Comparison of ENCODE assay signal across 23 mouse cellular contexts in genomic region chr6:113827309-113827708, GRCm38 (mm10).
DNase-seq lines count a peak whose midpoint lies in the region; ATAC-seq and TF ChIP-seq lines count a peak whose summit lies in the region.
"Had no signal": no experiment of that assay in that cellular context is flagged by ENCODE, and none has a peak within 500 bp of the region (broad histone marks: within the 10 kb centered on the region; RNA-seq: fewer than 3 reads in every experiment).

No protein-coding gene starts in this region.

- TF ChIP-seq POLR2A in olfactory bulb, adult 2 months (IDR thresholded peaks at IDR 0.05; ENCODE audit: insufficient read depth, low read depth, low read length): no peak

- H3K27ac ChIP-seq in hindbrain, embryonic 16.5 days (ENCODE audit: low read depth, low read length): 0 out of 2 replicates have a peak overlapping the region, but pooled peaks have one; percentile 13
- H3K27ac ChIP-seq in hindbrain, embryonic 12.5 days: no peak overlapping the region
- H3K27ac ChIP-seq in olfactory bulb, adult 2 months (ENCODE audit: insufficient read depth, low read depth, low read length): peak overlapping the region; percentile 41
- H3K27ac ChIP-seq: embryonic facial prominence, embryonic 12.5 days; forebrain, embryonic 13.5 days; gastrocnemius, adult 2 months; limb, embryonic 13.5 days; liver, embryonic 13.5 days; neural tube, embryonic 15.5 days had no signal

- 73% methylated on average over 4 of the region's 4 CpGs for WGBS in hindbrain, embryonic 16.5 days
- 86% methylated on average over 4 of the region's 4 CpGs for WGBS in hindbrain, embryonic 12.5 days
- WGBS in olfactory bulb, adult 2 months: 41% methylated on average over 4 of the region's 4 CpGs

- H3K4me3 ChIP-seq in hindbrain, embryonic 16.5 days (ENCODE audit: low read length): no peak overlapping the region
- H3K4me3 ChIP-seq in hindbrain, embryonic 12.5 days: no peak overlapping the region
- no peak overlapping the region for H3K4me3 ChIP-seq in olfactory bulb, adult 2 months (ENCODE audit: insufficient read depth, low read depth, low read length)
- H3K4me3 ChIP-seq: embryonic facial prominence, embryonic 12.5 days; erythroblast, embryonic 14.5 days; forebrain, embryonic 13.5 days; gastrocnemius, adult 2 months; limb, embryonic 13.5 days; liver, embryonic 13.5 days; neural tube, embryonic 15.5 days had no signal

- no peak overlapping the region for H3K4me2 ChIP-seq in hindbrain, embryonic 16.5 days (ENCODE audit: low read length)
- no peak overlapping the region for H3K4me2 ChIP-seq in hindbrain, embryonic 12.5 days (replicated peaks)
- H3K4me2 ChIP-seq: embryonic facial prominence, embryonic 12.5 days; forebrain, embryonic 13.5 days; heart, embryonic 11.5 days; limb, embryonic 13.5 days; liver, embryonic 13.5 days; lung, embryonic 14.5 days; midbrain, embryonic 11.5 days; neural tube, embryonic 15.5 days had no signal

- peaks cover 6% of the 10 kb centered on the region for H3K4me1 ChIP-seq in hindbrain, embryonic 16.5 days (ENCODE audit: control insufficient read depth, insufficient read depth, low read depth, low read length)
- H3K4me1 ChIP-seq in hindbrain, embryonic 12.5 days: peaks cover 9% of the 10 kb centered on the region; the same call in 1 of the 2 replicates
- H3K4me1 ChIP-seq in olfactory bulb, adult 2 months (ENCODE audit: control insufficient read depth, insufficient read depth, low read length): peaks cover 50% of the 10 kb centered on the region
- H3K4me1 ChIP-seq: embryonic facial prominence, embryonic 12.5 days; limb, embryonic 13.5 days; liver, embryonic 13.5 days had no signal

- TF ChIP-seq CTCF in olfactory bulb, adult 2 months (IDR thresholded peaks at IDR 0.05; ENCODE audit: insufficient read depth, low read depth, low read length): no peak

- H3K9ac ChIP-seq in hindbrain, embryonic 16.5 days (ENCODE audit: low read depth, low read length): no peak overlapping the region
- H3K9ac ChIP-seq in hindbrain, embryonic 12.5 days: no peak overlapping the region
- H3K9ac ChIP-seq: embryonic facial prominence, embryonic 12.5 days; forebrain, embryonic 13.5 days; limb, embryonic 13.5 days; liver, embryonic 13.5 days; lung, embryonic 14.5 days; neural tube, embryonic 15.5 days had no signal

- H3K27me3 ChIP-seq in hindbrain, embryonic 16.5 days (replicated peaks; ENCODE audit: control insufficient read depth, insufficient read depth, low read length): no peaks in the 10 kb centered on the region
- H3K27me3 ChIP-seq in hindbrain, embryonic 12.5 days: no peaks in the 10 kb centered on the region
- H3K27me3 ChIP-seq: embryonic facial prominence, embryonic 12.5 days; forebrain, embryonic 13.5 days; liver, embryonic 13.5 days; neural tube, embryonic 15.5 days had no signal

- ATAC-seq in hindbrain, embryonic 16.5 days: no peak
- no peak for ATAC-seq in hindbrain, embryonic 12.5 days (ENCODE audit: low FRiP score)
- ATAC-seq: forebrain, embryonic 13.5 days had no signal

- intact Hi-C loops in left cerebral cortex, postnatal 25 days (cut with DNase I): no loop called here
- intact Hi-C loops in gastrocnemius, postnatal 14 days (cut with DNase I; ENCODE audit: low total_unique reads): no loop called here

- DNase-seq in left cerebral cortex, postnatal 25 days (ENCODE audit: low spot score in 2 of 2): peak; percentile 43 to 53
- DNase-seq in left cerebral cortex, adult 18-20 months (ENCODE audit: low spot score in 2 of 2): no peak
- DNase-seq in brain, adult 2 months (ENCODE audit: low read depth, low spot score): peak; percentile 86
- DNase-seq in gastrocnemius, postnatal 14 days: no peak
- DNase-seq: adrenal gland, adult 2 months; cerebellum, postnatal 10 days; gastrocnemius, adult 2 months; kidney, adult 9 months; kidney, postnatal 36 days; liver, embryonic 13.5 days; lung, embryonic 14.5 days; lung, postnatal 4 days; thymus, postnatal 25 days had no signal

- no peaks in the 10 kb centered on the region for H3K9me3 ChIP-seq in hindbrain, embryonic 16.5 days (ENCODE audit: control insufficient read depth, low read length)
- no peaks in the 10 kb centered on the region for H3K9me3 ChIP-seq in hindbrain, embryonic 12.5 days (replicated peaks)
- H3K9me3 ChIP-seq: embryonic facial prominence, embryonic 12.5 days; forebrain, embryonic 13.5 days; limb, embryonic 13.5 days; liver, embryonic 13.5 days; neural tube, embryonic 15.5 days had no signal

- no peaks in the 10 kb centered on the region for H3K36me3 ChIP-seq in hindbrain, embryonic 16.5 days (ENCODE audit: control insufficient read depth, insufficient read depth, low read length)
- no peaks in the 10 kb centered on the region for H3K36me3 ChIP-seq in hindbrain, embryonic 12.5 days
- H3K36me3 ChIP-seq: embryonic facial prominence, embryonic 12.5 days; limb, embryonic 13.5 days; liver, embryonic 13.5 days; neural tube, embryonic 15.5 days had no signal

Comparison
In these comparisons a context has a peak if more than half of its experiments do, and no peak if none do; other contexts are left out.
1. DNase-seq: peak in left cerebral cortex, postnatal 25 days (2 of 2) and brain, adult 2 months (single experiment); none in left cerebral cortex, adult 18-20 months (0 of 2) and gastrocnemius, postnatal 14 days (single experiment).